Mouse (Mus musculus) heart, adult 18-20 months (tissue): ENCODE measurements around the gene Setd1a. TPM values are rescaled to one million over a fixed set of nuclear protein-coding genes. Genes with fewer than 3 reads are reported as not detected.
A peak's percentile ranks its signal among the peaks of the same experiment; 100 is the strongest.

ENCODE experiments used
- DNase-seq, 2 experiments: peaks; one replicate each; pipeline ENCODE4 v3.0.0; 2021 to 2022; ENCODE audit warnings: mixed read lengths in 1 of 2
- total RNA-seq, 2 experiments: library from RNA; stranded (reverse); gene quantifications; 2 replicates each; pipeline ENCODE4 v1.2.3; 2021

Gene Setd1a
- total RNA-seq, 2 experiments from 2014 or later, result 15.8 to 19.5 TPM

GRCm38 (mm10) chr7:127800435-127801009 lies 24.1 kb downstream of the Setd1a start, which contains the start of gene Hsd3b7:
Hsd3b7 (plus strand) TSS chr7:127800604.
- peak; percentile 96 to 98 for DNase-seq

- DNase-seq, result peak; percentile 25 to 34
Measured at GRCm38 (mm10) chr7:127801010-127801621, 24.6 kb downstream of the Setd1a start.

GRCm38 (mm10) chr7:127802313-127802712 lies 25.8 kb downstream of the Setd1a start:
- DNase-seq, result no peak

- no peak for DNase-seq
Measured at GRCm38 (mm10) chr7:127808821-127809220, 32.4 kb downstream of the Setd1a start.

GRCm38 (mm10) chr7:127809846-127810245 lies 33.4 kb downstream of the Setd1a start:
- no peak for DNase-seq

GRCm38 (mm10) chr7:127810650-127811049 lies 34.2 kb downstream of the Setd1a start:
- no peak for DNase-seq

- DNase-seq, result no peak
Measured at GRCm38 (mm10) chr7:127811240-127811639, 34.8 kb downstream of the Setd1a start.

GRCm38 (mm10) chr7:127812292-127812691 lies 35.8 kb downstream of the Setd1a start:
- no peak for DNase-seq

GRCm38 (mm10) chr7:127813821-127814220 lies 37.4 kb downstream of the Setd1a start:
- DNase-seq, result peak in 1 of 2 experiments; percentile 69

GRCm38 (mm10) chr7:127814241-127814921 lies 37.9 kb downstream of the Setd1a start:
- peak; percentile 90 to 91 for DNase-seq

- no peak for DNase-seq
Measured at GRCm38 (mm10) chr7:127815116-127815665, 38.7 kb downstream of the Setd1a start.

- DNase-seq, result peak; percentile 68 to 78
Measured at GRCm38 (mm10) chr7:127815954-127816821, 39.7 kb downstream of the Setd1a start.

GRCm38 (mm10) chr7:127817053-127817452 lies 40.6 kb downstream of the Setd1a start:
- no peak for DNase-seq

GRCm38 (mm10) chr7:127817776-127818175 lies 41.3 kb downstream of the Setd1a start:
- DNase-seq, result no peak

- no peak for DNase-seq
Measured at GRCm38 (mm10) chr7:127820836-127821509, 44.5 kb downstream of the Setd1a start.

- no peak for DNase-seq
Measured at GRCm38 (mm10) chr7:127822494-127822893, 46.0 kb downstream of the Setd1a start.

- DNase-seq, result no peak
Measured at GRCm38 (mm10) chr7:127823236-127824171, 47.0 kb downstream of the Setd1a start.

GRCm38 (mm10) chr7:127824176-127824871 lies 47.9 kb downstream of the Setd1a start, which contains the start of the genes Stx4a and Stx1b:
Stx4a (plus strand) TSS chr7:127824294.
Stx1b (minus strand) TSS chr7:127824549.
- no peak for DNase-seq

- no peak for DNase-seq
Measured at GRCm38 (mm10) chr7:127835550-127835949, 59.1 kb downstream of the Setd1a start.
